Mouse (Mus musculus): ENCODE measurements at regions not wholly inside any gene's neighbourhood (a gene's known extent, or its start where the extent isn't known, plus 50 kb on each side); places are given as distances from the start of the nearest gene placed in this dataset.

- TF ChIP-seq CTCF (IDR thresholded peaks at IDR 0.05; ENCODE audit: control insufficient read depth, insufficient read depth, insufficient read length) (no peak), MAX (IDR thresholded peaks at IDR 0.05) (no peak), FOSL1 (IDR thresholded peaks at IDR 0.05; ENCODE audit: insufficient read depth, low read length, poor library complexity, severe bottlenecking) (no peak), MYOG (IDR thresholded peaks at IDR 0.05; ENCODE audit: control insufficient read depth, extremely low read depth, insufficient read length) (no peak), USF1 (IDR thresholded peaks at IDR 0.05; ENCODE audit: low read depth) (no peak), MYOD1 (IDR thresholded peaks at IDR 0.05; ENCODE audit: control insufficient read depth, insufficient read length, low read depth) (no peak)
These were observed 386.5 kb downstream of the Brinp2 start for GRCm38 (mm10) chr1:157969635-157970111.
